Mouse (Mus musculus) embryonic facial prominence, embryonic 12.5 days (tissue): ENCODE data around the gene Atp5f1. TPM values are rescaled to one million over a fixed set of nuclear protein-coding genes. Genes with fewer than 3 reads are reported as not detected.

Source experiments
- ATAC-seq: fragments of 200-750 bp; cut with Nextera tagmentation; 2 replicates; pipeline ENCODE4 v1.8.0; 2017; ENCODE audit not compliant: insufficient number of reproducible peaks, insufficient read depth, low FRiP score, low TSS enrichment
- H3K27ac ChIP-seq: fragments of 300-500 bp; sonication (generic); 2 replicates; pipeline ENCODE4 v1.5.1; 2016; ENCODE audit warnings: mild to moderate bottlenecking
- H3K27me3 ChIP-seq: fragments of 300-500 bp; sonication (generic); 2 replicates; pipeline ENCODE4 v1.6.1; 2016; ENCODE audit warnings: mild to moderate bottlenecking, moderate library complexity
- H3K36me3 ChIP-seq: fragments of 300-500 bp; sonication (generic); 2 replicates; pipeline ENCODE4 v1.6.1; 2016; ENCODE audit warnings: mild to moderate bottlenecking
- H3K4me1 ChIP-seq: fragments of 300-500 bp; sonication (generic); 2 replicates; pipeline ENCODE4 v1.6.1; 2016
- H3K4me2 ChIP-seq: fragments of 300-500 bp; sonication (generic); replicated peaks from 2 replicates; pipeline ENCODE4 v1.6.1; 2016; ENCODE audit warnings: mild to moderate bottlenecking, moderate library complexity
- H3K4me3 ChIP-seq: fragments of 300-500 bp; sonication (generic); 2 replicates; pipeline ENCODE4 v1.5.1; 2016; ENCODE audit warnings: mild to moderate bottlenecking
- H3K9ac ChIP-seq: fragments of 300-500 bp; sonication (generic); 2 replicates; pipeline ENCODE4 v1.6.1; 2016; ENCODE audit warnings: mild to moderate bottlenecking, moderate library complexity
- H3K9me3 ChIP-seq: fragments of 300-500 bp; sonication (generic); 2 replicates; pipeline ENCODE4 v1.6.1; 2016; ENCODE audit warnings: mild to moderate bottlenecking, moderate library complexity
- WGBS: fragments of 180-500 bp; shearing (Covaris S2); methylation state at CpG from one replicate; pipeline ENCODE4 v1.1.7; 2016; 5-methylcytosine and 5-hydroxymethylcytosine counted together
- polyA plus RNA-seq: library from polyadenylated mRNA; unstranded; fragments of >200 nt; fragmentation: Nextera tagmentation; extraction: Ambion mirVana; gene quantifications from 2 replicates; pipeline ENCODE4 v1.2.1, GENCODE M21; 2016

The Atp5f1 gene
- polyA plus RNA-seq, 1 experiment from 2014 or later = 438 TPM

- no peak overlapping the region for H3K9ac ChIP-seq
Observed at GRCm38 (mm10) chr3:105910519-105911190, 49.2 kb downstream of the Atp5f1 start.

GRCm38 (mm10) chr3:105908976-105909375 lies 50.9 kb downstream of the Atp5f1 start:
- no peak overlapping the region for H3K4me2 ChIP-seq
- no peak overlapping the region for H3K4me3 ChIP-seq
- no peak overlapping the region for H3K27ac ChIP-seq
- H3K27me3 ChIP-seq = no peaks in the 10 kb centered on the region
- no peak overlapping the region for H3K9ac ChIP-seq
- no peak for ATAC-seq
- H3K9me3 ChIP-seq = no peaks in the 10 kb centered on the region; the same call in 1 of the 2 replicates
- H3K4me1 ChIP-seq = no peaks in the 10 kb centered on the region
- no peaks in the 10 kb centered on the region for H3K36me3 ChIP-seq
- 96% methylated on average over 4 of the region's 4 CpGs for WGBS

More at GRCm38 (mm10) chr3:105910519-105911190, 49.2 kb downstream of the Atp5f1 start:
- Histone ChIP-seq H3K4me1 (no peaks in the 10 kb centered on the region), H3K9me3 (no peaks in the 10 kb centered on the region), H3K36me3 (no peaks in the 10 kb centered on the region), H3K4me2 (no peak overlapping the region), H3K4me3 (no peak overlapping the region), H3K27me3 (no peaks in the 10 kb centered on the region), H3K27ac (no peak overlapping the region)
- WGBS = 83% methylated on average over 11 of the region's 11 CpGs
- no peak for ATAC-seq

- H3K4me3 ChIP-seq = no peak overlapping the region
- H3K9ac ChIP-seq = no peak overlapping the region
- no peak overlapping the region for H3K27ac ChIP-seq
- H3K4me1 ChIP-seq = no peaks in the 10 kb centered on the region
- no peaks in the 10 kb centered on the region for H3K27me3 ChIP-seq
- H3K36me3 ChIP-seq = no peaks in the 10 kb centered on the region
- no peak for ATAC-seq
- no peak overlapping the region for H3K4me2 ChIP-seq
- no peaks in the 10 kb centered on the region; the same call in 1 of the 2 replicates for H3K9me3 ChIP-seq
- WGBS = 60% methylated on average over 9 of the region's 9 CpGs
Observed at GRCm38 (mm10) chr3:105907956-105908655, 51.8 kb downstream of the Atp5f1 start.

- Histone ChIP-seq H3K27me3 (no peaks in the 10 kb centered on the region), H3K4me1 (no peaks in the 10 kb centered on the region), H3K36me3 (no peaks in the 10 kb centered on the region), H3K4me2 (no peak overlapping the region), H3K9me3 (no peaks in the 10 kb centered on the region; the same call in 1 of the 2 replicates), H3K9ac (no peak overlapping the region), H3K4me3 (no peak overlapping the region), H3K27ac (no peak overlapping the region)
- 90% methylated on average over 9 of the region's 9 CpGs for WGBS
- no peak for ATAC-seq
Observed at GRCm38 (mm10) chr3:105904721-105905120, 55.2 kb downstream of the Atp5f1 start.

- no peaks in the 10 kb centered on the region for H3K27me3 ChIP-seq
- 71% methylated on average over 4 of the region's 4 CpGs for WGBS
- H3K9ac ChIP-seq = no peak overlapping the region
- ATAC-seq = no peak
- H3K27ac ChIP-seq = no peak overlapping the region
- no peak overlapping the region for H3K4me2 ChIP-seq
- H3K9me3 ChIP-seq = no peaks in the 10 kb centered on the region; the same call in 1 of the 2 replicates
- no peak overlapping the region for H3K4me3 ChIP-seq
- no peaks in the 10 kb centered on the region for H3K36me3 ChIP-seq
- no peaks in the 10 kb centered on the region for H3K4me1 ChIP-seq
Observed at GRCm38 (mm10) chr3:105904213-105904612, 55.7 kb downstream of the Atp5f1 start.

- 78% methylated on average over 4 of the region's 4 CpGs for WGBS
- no peaks in the 10 kb centered on the region for H3K4me1 ChIP-seq
- H3K4me3 ChIP-seq = no peak overlapping the region
- ATAC-seq = no peak
- H3K36me3 ChIP-seq = no peaks in the 10 kb centered on the region
- H3K9me3 ChIP-seq = no peaks in the 10 kb centered on the region; the same call in 1 of the 2 replicates
- H3K27me3 ChIP-seq = no peaks in the 10 kb centered on the region
- H3K27ac ChIP-seq = no peak overlapping the region
- no peak overlapping the region for H3K9ac ChIP-seq
- H3K4me2 ChIP-seq = no peak overlapping the region
Observed at GRCm38 (mm10) chr3:105901468-105901867, 58.4 kb downstream of the Atp5f1 start.

GRCm38 (mm10) chr3:105900716-105901115 lies 59.2 kb downstream of the Atp5f1 start:
- no peak overlapping the region for H3K4me2 ChIP-seq
- H3K27me3 ChIP-seq = no peaks in the 10 kb centered on the region
- 87% methylated on average over 3 of the region's 3 CpGs for WGBS
- ATAC-seq = no peak
- H3K9me3 ChIP-seq = no peaks in the 10 kb centered on the region; the same call in 1 of the 2 replicates
- H3K9ac ChIP-seq = no peak overlapping the region
- no peaks in the 10 kb centered on the region for H3K4me1 ChIP-seq
- no peak overlapping the region for H3K27ac ChIP-seq
- no peaks in the 10 kb centered on the region for H3K36me3 ChIP-seq
- H3K4me3 ChIP-seq = no peak overlapping the region

- H3K36me3 ChIP-seq = no peaks in the 10 kb centered on the region
- no peaks in the 10 kb centered on the region; the same call in 1 of the 2 replicates for H3K9me3 ChIP-seq
- H3K27me3 ChIP-seq = no peaks in the 10 kb centered on the region
- H3K4me3 ChIP-seq = no peak overlapping the region
- H3K4me2 ChIP-seq = no peak overlapping the region
- ATAC-seq = no peak
- H3K27ac ChIP-seq = no peak overlapping the region
- H3K9ac ChIP-seq = no peak overlapping the region
- 80% methylated on average over 6 of the region's 6 CpGs for WGBS
- H3K4me1 ChIP-seq = peaks cover under 1% of the 10 kb centered on the region; the same call in 1 of the 2 replicates
Observed at GRCm38 (mm10) chr3:105900266-105900665, 59.6 kb downstream of the Atp5f1 start.

GRCm38 (mm10) chr3:105899394-105900147 lies 60.3 kb downstream of the Atp5f1 start:
- H3K27me3 ChIP-seq = no peaks in the 10 kb centered on the region
- no peak overlapping the region for H3K4me2 ChIP-seq
- no peak overlapping the region for H3K4me3 ChIP-seq
- H3K36me3 ChIP-seq = no peaks in the 10 kb centered on the region
- ATAC-seq = no peak; the same call in 1 of the 2 replicates
- H3K4me1 ChIP-seq = peaks cover 8% of the 10 kb centered on the region; the same call in 1 of the 2 replicates
- no peaks in the 10 kb centered on the region for H3K9me3 ChIP-seq
- no peak overlapping the region for H3K27ac ChIP-seq
- WGBS = 40% methylated on average over 8 of the region's 8 CpGs
- no peak overlapping the region for H3K9ac ChIP-seq

GRCm38 (mm10) chr3:105898861-105899260 lies 61.0 kb downstream of the Atp5f1 start:
- no peak for ATAC-seq
- no peaks in the 10 kb centered on the region for H3K9me3 ChIP-seq

GRCm38 (mm10) chr3:105898325-105898724 lies 61.6 kb downstream of the Atp5f1 start:
- Histone ChIP-seq H3K4me2 (no peak overlapping the region), H3K27ac (no peak overlapping the region), H3K36me3 (no peaks in the 10 kb centered on the region), H3K4me3 (no peak overlapping the region), H3K9ac (no peak overlapping the region), H3K27me3 (no peaks in the 10 kb centered on the region), H3K9me3 (no peaks in the 10 kb centered on the region), H3K4me1 (peaks cover 20% of the 10 kb centered on the region; the same call in 1 of the 2 replicates)
- WGBS = 88% methylated on average over 2 of the region's 2 CpGs
- ATAC-seq = no peak

More at GRCm38 (mm10) chr3:105898861-105899260, 61.0 kb downstream of the Atp5f1 start:
- H3K36me3 ChIP-seq = no peaks in the 10 kb centered on the region
- H3K27me3 ChIP-seq = no peaks in the 10 kb centered on the region
- H3K4me1 ChIP-seq = peaks cover 15% of the 10 kb centered on the region; the same call in 1 of the 2 replicates
- no peak overlapping the region for H3K9ac ChIP-seq
- H3K27ac ChIP-seq = no peak overlapping the region
- 88% methylated on average over 11 of the region's 11 CpGs for WGBS
- no peak overlapping the region for H3K4me3 ChIP-seq
- no peak overlapping the region for H3K4me2 ChIP-seq
